Mouse (Mus musculus) left cerebral cortex, postnatal 25 days (tissue): Measurements from ENCODE around the gene Jakmip3. TPM values are rescaled to one million over a fixed set of nuclear protein-coding genes. Genes with fewer than 3 reads are reported as not detected.

ENCODE experiments used
- DNase-seq, 2 experiments: peaks; one replicate each; pipeline ENCODE4 v3.0.0; 2022; ENCODE audit warnings: low spot score in 2 of 2, mixed read lengths in 1 of 2
- intact Hi-C: fragments of 180-260 bp; cut with DNase I; formaldehyde crosslinking; loops from one replicate; pipeline ENCODE4 v1.15.1; 2025
- total RNA-seq, 2 experiments: library from RNA; stranded (reverse); gene quantifications; 2 replicates each; pipeline ENCODE4 v1.2.3; 2021

Gene Jakmip3
- 10 to 100 TPM; 43.0 to 52.4 TPM for total RNA-seq

DNA sequence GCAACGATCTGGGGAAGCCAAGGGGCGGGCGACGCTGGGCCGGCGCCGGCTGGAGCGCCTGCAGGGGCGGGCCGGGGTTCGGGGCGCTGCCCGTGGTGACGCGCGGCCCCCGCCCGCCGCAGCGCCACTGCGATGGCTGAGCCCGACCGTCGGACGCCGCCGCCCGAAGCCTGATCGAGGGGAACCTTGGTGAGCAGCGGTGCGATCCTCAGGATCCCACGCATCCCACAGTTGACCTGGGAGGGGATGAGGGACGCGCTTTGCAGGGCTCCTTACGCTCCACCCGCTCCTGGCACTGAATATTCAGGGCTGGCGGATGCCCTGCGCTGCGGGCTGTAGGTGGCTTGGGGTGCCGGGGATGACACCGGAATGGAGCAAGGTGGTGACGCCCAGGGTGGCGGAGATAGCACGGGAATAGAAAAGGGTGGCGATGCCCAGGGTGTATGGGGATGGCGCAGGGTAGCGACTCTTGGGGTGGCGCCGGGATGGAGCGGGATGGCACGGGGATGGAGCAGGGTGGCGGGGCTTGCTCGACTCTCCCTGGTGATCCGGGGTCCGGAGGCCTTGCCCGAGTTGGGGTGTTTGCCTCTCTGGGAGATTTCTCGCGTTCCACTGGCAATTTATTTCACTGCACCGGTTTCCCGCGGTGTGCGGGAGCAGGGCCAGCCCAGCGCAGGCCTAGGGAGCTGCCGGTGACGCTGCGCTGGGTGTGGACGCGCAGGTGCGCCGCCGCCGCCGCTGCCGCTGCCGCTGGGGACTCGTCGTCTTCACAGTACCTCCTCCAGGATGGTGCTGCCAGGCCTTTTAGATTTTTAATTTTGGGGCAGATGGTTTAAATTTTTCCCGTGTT lies at the start of gene Jakmip3:
TSS of gene Jakmip3 (plus strand) at position 119 of the 850 bp plus-strand sequence.
- intact Hi-C loops, result loop anchor here (2.0 kb wide), 1 partner anchor 32 kb away; the partner anchor contains the start of gene Bnip3
- peak; percentile 81 to 82 for DNase-seq

DNA sequence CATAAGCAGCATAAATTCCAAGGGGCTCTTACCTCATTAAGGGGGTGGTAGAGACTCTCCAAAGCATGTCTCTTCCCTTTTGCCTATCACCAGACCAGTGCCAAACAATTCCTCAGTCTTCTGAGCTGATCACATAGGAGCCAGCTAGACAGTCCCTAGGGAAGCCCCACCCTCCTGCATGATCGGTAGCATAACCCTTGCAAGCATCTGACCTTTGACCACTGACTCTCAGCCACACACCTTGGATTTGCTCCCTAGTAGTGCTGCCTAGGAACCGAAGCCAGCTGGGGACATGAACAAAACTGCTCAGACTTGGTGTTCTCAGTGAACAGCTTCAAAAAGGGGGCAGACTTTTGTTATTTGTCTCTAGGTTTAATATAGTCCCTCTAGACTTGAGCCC lies 42.4 kb upstream of the Jakmip3 start:
- DNase-seq, result no peak
- intact Hi-C loops, result no loop called here

- DNase-seq, result no peak
- intact Hi-C loops, result no loop called here
Observed at GRCm38 (mm10) chr7:138898743-138899142, 41.8 kb upstream of the Jakmip3 start.

DNA sequence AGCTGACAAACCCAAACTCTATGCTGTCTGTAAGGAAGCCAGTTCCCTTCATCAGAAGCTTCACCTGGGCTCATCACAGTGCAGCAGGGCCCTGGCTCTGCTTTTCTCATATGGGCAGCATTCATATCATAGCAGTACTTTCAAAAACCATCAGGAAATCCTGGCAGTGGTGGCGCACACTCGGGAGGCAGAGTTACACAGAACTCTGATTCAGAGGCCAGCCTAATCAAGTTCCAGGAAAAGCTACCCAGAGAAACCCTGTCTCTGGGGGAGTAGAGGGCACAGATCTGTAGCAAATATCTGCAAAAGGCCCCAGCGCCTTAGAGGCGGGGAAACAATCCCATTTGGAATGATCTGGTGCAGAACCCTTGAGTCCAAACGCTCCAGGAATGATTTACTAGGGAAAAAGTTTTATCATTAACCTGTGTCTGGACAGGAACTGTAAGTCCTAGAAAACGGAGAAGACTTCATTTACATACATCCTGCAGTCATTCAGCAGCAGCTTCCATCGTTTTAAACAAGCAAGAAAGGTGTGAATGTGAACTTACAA lies 36.6 kb upstream of the Jakmip3 start:
- no peak for DNase-seq
- intact Hi-C loops, result no loop called here

DNA sequence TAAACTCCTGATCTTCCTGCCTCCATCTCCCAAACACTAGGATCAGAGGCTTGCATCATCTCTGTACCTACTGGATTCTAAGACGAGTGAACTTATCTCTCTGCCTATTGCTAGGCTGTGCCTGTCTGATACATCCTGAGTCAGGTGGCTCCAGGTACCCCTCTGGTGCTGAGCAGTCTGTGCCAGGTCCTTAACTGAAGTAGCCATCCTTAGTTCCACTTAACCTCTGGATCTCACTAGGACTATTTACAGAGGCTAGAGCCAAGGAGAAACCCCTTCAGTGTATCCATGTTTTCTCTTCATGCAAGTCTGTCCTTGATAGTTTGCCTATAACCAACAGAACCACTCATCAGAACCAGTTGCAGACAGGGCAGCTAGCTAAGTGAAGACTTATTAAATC lies 34.1 kb upstream of the Jakmip3 start:
- DNase-seq, result no peak
- intact Hi-C loops, result no loop called here

DNA sequence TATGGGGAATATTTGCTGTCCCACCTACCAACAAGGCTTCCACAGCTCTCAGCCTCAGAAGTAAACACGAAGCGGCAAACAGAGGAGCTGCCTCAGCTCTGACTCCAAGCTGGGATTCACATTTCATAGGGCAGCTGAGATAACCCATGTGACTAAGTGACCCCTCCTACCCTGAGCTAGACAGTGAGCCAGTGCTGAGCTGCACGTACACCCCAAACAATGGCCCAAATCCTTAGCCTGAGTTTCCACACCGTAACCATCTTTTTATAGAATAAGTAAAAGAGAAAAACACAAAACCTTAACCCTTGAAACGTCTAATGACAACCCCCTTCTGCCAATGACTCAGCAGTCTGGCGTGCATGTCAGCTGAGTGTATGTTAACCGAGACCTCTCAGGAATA lies 33.5 kb upstream of the Jakmip3 start:
- DNase-seq, result peak; percentile 28 to 61
- intact Hi-C loops, result no loop called here

GRCm38 (mm10) chr7:138907976-138908375 lies 32.6 kb upstream of the Jakmip3 start:
- DNase-seq, result no peak
- intact Hi-C loops, result loop anchor here (2.0 kb wide), 2 partner anchors 33 to 61 kb away; partner anchors contain the start of genes Jakmip3, Mapk1ip1 and Ppp2r2d

DNA sequence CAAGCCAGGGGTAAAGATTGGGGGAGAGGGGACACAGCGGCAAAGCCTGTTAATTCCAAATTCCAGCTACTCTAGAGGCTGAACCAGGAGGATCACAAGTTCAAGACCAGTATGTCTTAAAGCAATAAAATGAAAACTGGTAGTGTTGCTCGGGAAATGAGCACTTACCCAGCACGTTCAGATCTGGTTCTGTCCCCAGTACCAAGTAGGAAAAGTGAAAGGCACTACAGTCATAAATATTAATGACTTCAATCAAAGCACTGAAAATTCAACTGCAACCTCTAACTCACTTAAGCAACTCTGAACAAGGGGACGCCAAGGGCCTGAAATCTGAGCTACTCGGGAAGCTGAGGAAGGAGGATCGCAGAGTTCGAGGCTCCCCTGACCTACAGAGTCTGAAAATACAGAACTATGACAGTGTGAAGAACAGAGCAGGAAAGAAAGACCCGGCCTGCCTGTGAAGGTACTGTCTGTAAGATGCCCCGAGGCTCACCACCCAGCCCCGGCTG lies 31.7 kb upstream of the Jakmip3 start:
- no peak for DNase-seq
- intact Hi-C loops, result loop anchor here (2.0 kb wide), 2 partner anchors 32 to 62 kb away; partner anchors contain the start of genes Jakmip3, Mapk1ip1 and Ppp2r2d

DNA sequence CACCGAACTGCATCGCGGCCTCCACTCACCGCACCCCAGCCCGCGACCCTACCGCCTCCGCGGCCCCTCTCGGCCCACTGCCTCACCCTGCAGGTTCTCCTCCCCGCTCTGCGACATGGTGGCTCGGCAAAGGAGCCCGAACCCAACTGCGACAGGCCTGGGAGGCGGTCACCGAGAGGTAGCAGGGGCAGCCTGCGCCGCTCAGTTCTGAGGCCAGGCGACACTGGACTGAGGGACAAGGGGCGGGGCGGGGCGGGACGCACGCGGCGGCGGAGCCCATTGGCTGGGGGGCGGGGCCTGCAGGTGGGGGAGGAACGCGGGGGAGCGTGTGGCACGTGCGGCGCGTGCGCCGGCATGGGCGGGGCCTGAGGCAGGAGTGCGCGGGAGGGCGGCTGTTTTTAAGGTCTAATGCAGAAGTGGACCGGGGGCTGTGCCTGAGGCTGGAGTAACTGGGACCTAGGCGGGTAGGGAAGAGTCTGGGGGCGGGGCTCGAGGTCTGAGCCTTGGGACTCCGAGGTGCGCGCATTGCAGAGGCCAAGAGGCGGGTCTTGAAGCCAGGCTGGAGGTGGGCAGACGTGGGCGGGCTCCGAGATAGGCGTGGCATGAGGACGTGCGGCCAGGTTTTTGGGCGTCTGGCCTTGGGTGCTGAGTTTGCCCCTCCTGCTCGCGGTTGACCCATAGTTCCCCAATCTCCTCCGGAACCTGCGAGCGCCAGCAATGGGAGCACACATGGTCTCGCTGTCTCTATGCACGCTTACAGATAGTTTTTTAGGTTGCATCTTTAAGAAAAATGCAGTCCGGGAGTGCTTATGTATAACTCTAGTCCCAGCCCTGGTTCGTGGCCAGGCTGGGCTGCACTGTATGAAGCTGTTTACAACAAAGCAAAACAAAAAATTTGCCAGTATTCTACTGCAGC lies 31.0 kb upstream of the Jakmip3 start, which contains the start of gene Bnip3:
TSS of gene Bnip3 (minus strand) at position 243 of the 916 bp plus-strand sequence.
- intact Hi-C loops, result loop anchor here (2.0 kb wide), 2 partner anchors 31 to 63 kb away; partner anchors contain the start of genes Jakmip3, Mapk1ip1 and Ppp2r2d
- peak; percentile 84 to 87 for DNase-seq

- no peak for DNase-seq
- intact Hi-C loops, result no loop called here
Observed at GRCm38 (mm10) chr7:138910193-138910562, 30.4 kb upstream of the Jakmip3 start.

DNA sequence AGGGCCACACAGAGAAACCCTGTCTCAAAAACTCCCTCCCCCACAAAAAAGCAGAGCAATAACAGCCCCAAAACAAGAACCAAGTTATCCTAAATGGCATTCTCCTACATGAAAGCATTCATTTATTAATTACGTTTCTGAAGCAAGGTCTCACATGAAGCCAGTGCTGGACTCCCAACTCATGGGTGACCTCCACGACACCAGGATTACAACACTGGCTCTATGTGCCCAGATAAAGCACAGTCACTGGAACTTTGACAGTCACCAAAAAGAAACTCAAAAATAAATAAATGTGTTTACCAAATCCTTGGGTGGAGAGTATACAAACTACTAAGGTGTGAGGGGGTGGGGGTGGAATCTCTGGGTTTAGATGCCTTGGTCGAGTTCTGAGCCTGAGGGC lies 26.9 kb upstream of the Jakmip3 start:
- intact Hi-C loops, result no loop called here

DNA sequence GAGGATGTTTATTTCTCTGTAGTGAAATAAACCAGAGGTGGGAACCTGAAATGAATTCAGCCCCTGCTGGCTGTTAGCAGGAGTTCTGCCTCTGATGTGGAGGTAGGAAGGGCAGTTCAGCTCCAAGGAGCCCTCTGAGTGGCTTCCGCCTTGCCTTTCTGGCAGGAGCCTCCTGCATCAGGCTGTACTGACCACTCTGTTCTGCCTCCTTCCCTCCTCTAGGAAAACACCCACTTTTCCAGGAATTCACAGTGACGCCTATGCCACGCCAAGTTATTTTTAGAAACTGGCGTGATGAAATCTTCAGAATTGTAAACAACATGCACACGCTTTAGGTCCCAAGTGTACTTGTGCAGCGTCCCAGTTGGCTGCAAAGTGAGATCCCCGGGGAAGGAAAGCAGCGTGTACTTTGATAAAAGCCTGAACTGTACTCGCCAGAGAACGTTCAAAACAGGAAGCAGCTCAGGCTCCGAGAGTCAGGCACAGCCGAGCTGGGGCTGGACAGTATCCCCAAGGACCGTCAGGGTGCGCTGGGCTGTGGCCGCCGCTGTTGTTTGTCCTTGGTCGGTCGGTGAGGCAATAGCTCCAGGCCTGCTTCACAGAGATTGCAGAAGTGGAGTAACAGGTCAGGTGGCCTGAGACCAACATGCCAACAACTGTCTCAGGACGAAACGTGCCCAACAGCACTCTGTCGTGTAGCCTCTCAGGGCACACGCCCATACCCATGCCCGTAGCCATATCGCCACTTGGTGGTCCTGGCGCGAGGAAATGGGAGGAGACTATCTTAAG lies 21.2 kb upstream of the Jakmip3 start:
- peak; percentile 25 to 39 for DNase-seq
- intact Hi-C loops, result no loop called here

More for the DNA sequence above, 26.9 kb upstream of the Jakmip3 start:
- DNase-seq, result no peak

- intact Hi-C loops, result no loop called here
- no peak for DNase-seq
Observed at GRCm38 (mm10) chr7:138921611-138922010, 18.9 kb upstream of the Jakmip3 start.

GRCm38 (mm10) chr7:138923756-138924425 lies 16.6 kb upstream of the Jakmip3 start:
- intact Hi-C loops, result loop anchor here (2.0 kb wide), 1 partner anchor 83 kb away; no protein-coding TSS in a partner anchor
- DNase-seq, result peak in 1 of 2 experiments; percentile 53

DNA sequence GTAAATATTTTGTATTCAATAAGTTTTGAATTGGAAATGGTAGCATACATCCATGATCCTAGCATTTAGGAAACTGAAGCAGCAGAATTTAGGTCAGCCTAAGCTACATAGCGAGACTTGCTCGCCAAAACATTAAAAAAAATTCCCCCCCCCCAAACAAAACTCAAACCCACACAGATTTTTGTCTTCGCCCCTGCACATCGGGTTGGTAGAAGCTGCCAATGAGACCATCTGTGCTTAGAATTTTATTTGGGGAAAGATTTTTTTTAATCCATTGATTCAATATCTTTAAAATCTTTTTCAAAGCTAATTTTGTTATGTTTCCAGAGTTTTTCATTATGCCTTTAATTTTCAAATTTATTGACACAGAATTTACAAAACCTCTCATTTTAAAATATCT lies 12.1 kb upstream of the Jakmip3 start:
- DNase-seq, result peak in 1 of 2 experiments; percentile 55
- intact Hi-C loops, result no loop called here

GRCm38 (mm10) chr7:138934523-138934922 lies 6.0 kb upstream of the Jakmip3 start:
- intact Hi-C loops, result no loop called here
- DNase-seq, result no peak

DNA sequence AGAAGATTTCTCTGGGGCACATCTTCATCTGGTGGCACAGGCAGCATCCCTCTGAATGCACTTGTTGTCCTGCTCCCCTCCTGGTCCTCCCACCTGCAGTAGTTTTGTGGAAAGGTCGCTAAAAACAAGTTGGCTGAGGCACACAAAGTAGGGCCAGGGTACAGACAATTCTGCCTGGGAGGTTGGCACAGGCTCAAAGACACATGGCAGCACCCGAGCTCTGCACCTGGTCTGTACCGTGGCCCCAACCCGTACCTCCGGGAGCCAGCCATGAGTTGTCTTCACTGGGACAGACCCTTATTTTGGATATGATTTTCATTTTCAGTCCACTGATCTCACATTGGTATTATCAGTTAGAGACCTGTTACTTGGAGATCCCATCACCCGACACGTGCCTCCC lies 1.5 kb upstream of the Jakmip3 start:
- no peak for DNase-seq
- intact Hi-C loops, result no loop called here

DNA sequence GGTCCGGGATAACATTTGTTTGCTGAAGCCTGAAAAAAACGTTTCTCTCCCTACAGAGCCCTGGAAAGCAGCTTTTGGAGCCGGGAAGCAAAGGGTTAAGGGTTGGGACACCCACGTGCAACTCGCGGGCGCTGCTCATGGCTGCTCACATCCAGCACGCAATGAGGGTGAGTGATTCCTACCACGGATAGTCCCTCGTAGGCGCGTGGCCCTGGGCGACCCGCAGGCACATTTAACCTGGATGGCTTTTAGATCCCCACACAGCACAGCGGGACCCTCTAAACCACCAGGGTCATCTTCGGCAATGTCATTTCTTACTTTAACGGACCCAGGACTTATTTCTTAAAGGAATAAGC lies 296 bp upstream of the Jakmip3 start:
- intact Hi-C loops, result loop anchor here (2.0 kb wide), 1 partner anchor 31 kb away; the partner anchor contains the start of gene Bnip3
- peak; percentile 73 to 82 for DNase-seq
